ENCODE assay signal across 8 mouse cellular contexts in genomic region chr13:98317246-98317677, GRCm38 (mm10). TPM values are rescaled to one million over a fixed set of nuclear protein-coding genes. Genes with fewer than 3 reads are reported as not detected.
DNase-seq lines count a peak whose midpoint lies in the region; ATAC-seq and TF ChIP-seq lines count a peak whose summit lies in the region.

No protein-coding gene starts in this region.

- H3K27ac ChIP-seq in heart, embryonic 14.5 days (replicated peaks in 1 of 2; ENCODE audit: control insufficient read depth in 1 of 2, insufficient read depth in 1 of 2, low read depth in 2 of 2, low read length in 2 of 2) = peak overlapping the region; percentile 83 to 91
- peak overlapping the region; percentile 91 for H3K27ac ChIP-seq in forebrain, embryonic 15.5 days (replicated peaks)

- no peaks in the 10 kb centered on the region for H3K9me3 ChIP-seq in heart, embryonic 14.5 days (ENCODE audit: control insufficient read depth, low read length)
- H3K9me3 ChIP-seq in G1E (replicated peaks) = no peaks in the 10 kb centered on the region
- H3K9me3 ChIP-seq in forebrain, embryonic 15.5 days = no peaks in the 10 kb centered on the region

- no peak for TF ChIP-seq CTCF in G1E (IDR thresholded peaks at IDR 0.05; ENCODE audit: low read depth, low read length)

- peak overlapping the region; percentile 91 for H3K9ac ChIP-seq in heart, embryonic 14.5 days (ENCODE audit: low read length)
- peak overlapping the region; percentile 97 for H3K9ac ChIP-seq in forebrain, embryonic 15.5 days (replicated peaks)

- no peak for DNase-seq in heart, postnatal 10 days
- DNase-seq in G1E (ENCODE audit: low spot score) = peak; percentile 8
- peak; percentile 19 for DNase-seq in lung, postnatal 25 days (ENCODE audit: low spot score)
- DNase-seq in right cerebral cortex, postnatal 36 days (ENCODE audit: low spot score in 2 of 2) = no peak
- no peak for DNase-seq in thymus, postnatal 25 days
- no peak for DNase-seq in thymus, postnatal 36 days

- peaks cover 0 to 16% of the 10 kb centered on the region in 2 experiments; a peak in 2 of 4 replicates for H3K4me1 ChIP-seq in heart, embryonic 14.5 days (ENCODE audit: control insufficient read depth in 2 of 2, insufficient read depth in 2 of 2, low read length in 2 of 2)
- peaks cover 28% of the 10 kb centered on the region for H3K4me1 ChIP-seq in G1E (ENCODE audit: insufficient read depth, low read depth, low read length)
- H3K4me1 ChIP-seq in forebrain, embryonic 15.5 days = peaks cover 26% of the 10 kb centered on the region

- intact Hi-C loops in heart, postnatal 10 days (cut with DNase I) = loop anchor here (2.0 kb wide), 1 partner anchor 272 kb away; no protein-coding TSS in a partner anchor

- H3K4me3 ChIP-seq in heart, embryonic 14.5 days (ENCODE audit: control insufficient read depth in 1 of 2, insufficient read depth in 1 of 2, low read depth in 1 of 2, low read length in 2 of 2) = peak overlapping the region; percentile 85 to 98
- peak overlapping the region; percentile 92 for H3K4me3 ChIP-seq in G1E (ENCODE audit: low read depth, low read length)
- H3K4me3 ChIP-seq in forebrain, embryonic 15.5 days = peak overlapping the region; percentile 98

- no peak for ATAC-seq in heart, embryonic 14.5 days (ENCODE audit: insufficient number of reproducible peaks, insufficient read depth, low FRiP score, low read depth)
- ATAC-seq in G1E (ENCODE audit: extremely low read depth, insufficient number of reproducible peaks, low FRiP score, poor library complexity, severe bottlenecking) = no peak
- no peak for ATAC-seq in forebrain, embryonic 15.5 days (replicated peaks)

- WGBS in heart, embryonic 14.5 days = 2% methylated on average over 16 of the region's 16 CpGs
- WGBS in forebrain, embryonic 15.5 days = 2% methylated on average over 16 of the region's 16 CpGs

- peak overlapping the region; percentile 71 for H3K4me2 ChIP-seq in heart, embryonic 14.5 days (ENCODE audit: low read length)
- peak overlapping the region; percentile 72 for H3K4me2 ChIP-seq in forebrain, embryonic 15.5 days (replicated peaks)

- peaks cover 30% of the 10 kb centered on the region for H3K36me3 ChIP-seq in heart, embryonic 14.5 days (ENCODE audit: control insufficient read depth, insufficient read depth, low read length)
- H3K36me3 ChIP-seq in G1E (replicated peaks) = peaks cover 41% of the 10 kb centered on the region
- H3K36me3 ChIP-seq in forebrain, embryonic 15.5 days = peaks cover 21% of the 10 kb centered on the region

- H3K27me3 ChIP-seq in heart, embryonic 14.5 days (ENCODE audit: control insufficient read depth, insufficient read depth, low read length) = no peaks in the 10 kb centered on the region
- no peaks in the 10 kb centered on the region for H3K27me3 ChIP-seq in G1E (ENCODE audit: insufficient read depth, low read length)
- H3K27me3 ChIP-seq in forebrain, embryonic 15.5 days = no peaks in the 10 kb centered on the region

RNA-seq across cellular contexts. Expression of gene Btf3, which starts 0.5 kb away (rescaled TPM):
- polyA plus RNA-seq in heart, embryonic 14.5 days (2014; fragmentation: Nextera tagmentation; extraction: Ambion mirVana) = 400 and 431 TPM in 2 replicates
- 100 to 1,000 TPM; 260 to 270 TPM for total RNA-seq in heart, postnatal 10 days (2021)
- total RNA-seq in G1E (2014; fragmentation: Nextera tagmentation) (982 and 1,121 TPM in 2 replicates), G1E (2017) (2,215 and 2,347 TPM in 2 replicates)
- polyA plus RNA-seq in G1E (2012) = 141 and 144 TPM in 2 replicates
- 585 and 597 TPM in 2 replicates for polyA plus RNA-seq in forebrain, embryonic 15.5 days (2015; fragmentation: Nextera tagmentation; extraction: Ambion mirVana)

RNA-seq across cellular contexts. Expression of gene Foxd1, which starts 36.8 kb away (rescaled TPM):
- not detected in 2 replicates for polyA plus RNA-seq in heart, embryonic 14.5 days (2014; fragmentation: Nextera tagmentation; extraction: Ambion mirVana)
- total RNA-seq in heart, postnatal 10 days (2021) = under 1 TPM; 0.17 to 0.25 TPM
- total RNA-seq in G1E (2014; fragmentation: Nextera tagmentation) (not detected in 2 replicates), G1E (2017) (0.05 TPM in 1 of 2 replicates, not detected in the other)
- polyA plus RNA-seq in G1E (2012) = not detected in 2 replicates
- polyA plus RNA-seq in forebrain, embryonic 15.5 days (2015; fragmentation: Nextera tagmentation; extraction: Ambion mirVana) = 0.55 and 0.56 TPM in 2 replicates

RNA-seq across cellular contexts. Expression of gene Gm21976, which starts 37.6 kb away (rescaled TPM):
- not detected in 2 replicates for polyA plus RNA-seq in heart, embryonic 14.5 days (2014; fragmentation: Nextera tagmentation; extraction: Ambion mirVana)
- total RNA-seq in heart, postnatal 10 days (2021) = not detected
- total RNA-seq in G1E (2014; fragmentation: Nextera tagmentation) (not detected in 2 replicates), G1E (2017) (not detected in 2 replicates)
- not detected in 2 replicates for polyA plus RNA-seq in G1E (2012)
- not detected in 2 replicates for polyA plus RNA-seq in forebrain, embryonic 15.5 days (2015; fragmentation: Nextera tagmentation; extraction: Ambion mirVana)

RNA-seq across cellular contexts. Expression of gene Ankra2, which starts 54.4 kb away (rescaled TPM):
- polyA plus RNA-seq in heart, embryonic 14.5 days (2014; fragmentation: Nextera tagmentation; extraction: Ambion mirVana) = 19.2 and 24.1 TPM in 2 replicates
- 10 to 100 TPM; 23.5 to 23.7 TPM for total RNA-seq in heart, postnatal 10 days (2021)
- total RNA-seq in G1E (2014; fragmentation: Nextera tagmentation) (19.8 and 29.0 TPM in 2 replicates), G1E (2017) (50.0 and 53.0 TPM in 2 replicates)
- polyA plus RNA-seq in G1E (2012) = 16.3 and 20.9 TPM in 2 replicates
- polyA plus RNA-seq in forebrain, embryonic 15.5 days (2015; fragmentation: Nextera tagmentation; extraction: Ambion mirVana) = 59.9 and 62.5 TPM in 2 replicates

RNA-seq across cellular contexts. Expression of gene Utp15, which starts 54.4 kb away (rescaled TPM):
- 16.2 TPM in 2 replicates for polyA plus RNA-seq in heart, embryonic 14.5 days (2014; fragmentation: Nextera tagmentation; extraction: Ambion mirVana)
- 1 to 10 TPM; 7.7 to 8.3 TPM for total RNA-seq in heart, postnatal 10 days (2021)
- total RNA-seq in G1E (2014; fragmentation: Nextera tagmentation) (49.2 and 51.6 TPM in 2 replicates), G1E (2017) (73.7 and 81.2 TPM in 2 replicates)
- polyA plus RNA-seq in G1E (2012) = 21.3 and 22.4 TPM in 2 replicates
- 32.8 and 34.4 TPM in 2 replicates for polyA plus RNA-seq in forebrain, embryonic 15.5 days (2015; fragmentation: Nextera tagmentation; extraction: Ambion mirVana)

Comparison
In these comparisons a context has a peak if more than half of its experiments do, and no peak if none do; other contexts are left out.
1. DNase-seq: peak in G1E (single experiment) and lung, postnatal 25 days (single experiment); none in heart, postnatal 10 days (0 of 2), right cerebral cortex, postnatal 36 days (0 of 2), thymus, postnatal 25 days (single experiment) and thymus, postnatal 36 days (0 of 2).
2. Peak in every context shown above with its lines, with median percentiles within 50 percentile points of each other: H3K4me3 ChIP-seq.